Mouse (Mus musculus): ENCODE data around the gene Zpr1. TPM values are rescaled to one million over a fixed set of nuclear protein-coding genes. Genes with fewer than 3 reads are reported as not detected.
"Not testable (repeated sequence)": the region's sequence is repeated elsewhere in the genome, so short reads cannot be mapped to it uniquely, and the experiment has no call there.

The Zpr1 gene
- total RNA-seq, 1 experiment from 2014 or later: 51.2 TPM

GRCm38 (mm10) chr9:46257546-46257945, 15.3 kb upstream of the Zpr1 start:
- ATAC-seq (replicated peaks; ENCODE audit: low read depth, poor library complexity, severe bottlenecking): peak; percentile 83

- ATAC-seq (replicated peaks; ENCODE audit: low read depth, poor library complexity, severe bottlenecking): no peak
Observed at GRCm38 (mm10) chr9:46259111-46259510, 13.8 kb upstream of the Zpr1 start.

GRCm38 (mm10) chr9:46261131-46261530, 11.7 kb upstream of the Zpr1 start:
- no peak for ATAC-seq (replicated peaks; ENCODE audit: low read depth, poor library complexity, severe bottlenecking)

- no peak for ATAC-seq (replicated peaks; ENCODE audit: low read depth, poor library complexity, severe bottlenecking)
Observed at GRCm38 (mm10) chr9:46268343-46268873, 4.5 kb upstream of the Zpr1 start, which contains the start of gene Apoa5. Gene Apoa5, plus strand, starts transcription at chr9:46268633.

GRCm38 (mm10) chr9:46269125-46269524, 3.7 kb upstream of the Zpr1 start:
- ATAC-seq (replicated peaks; ENCODE audit: low read depth, poor library complexity, severe bottlenecking): no peak

- ATAC-seq (replicated peaks; ENCODE audit: low read depth, poor library complexity, severe bottlenecking): no peak
Observed at GRCm38 (mm10) chr9:46270782-46271181, 2.1 kb upstream of the Zpr1 start.

- peak; percentile 73 for ATAC-seq (replicated peaks; ENCODE audit: low read depth, poor library complexity, severe bottlenecking)
Observed at GRCm38 (mm10) chr9:46272070-46272469, 794 bp upstream of the Zpr1 start.

- ATAC-seq (replicated peaks; ENCODE audit: low read depth, poor library complexity, severe bottlenecking): no peak
Observed at GRCm38 (mm10) chr9:46274494-46274893, 1.6 kb downstream of the Zpr1 start.

- ATAC-seq (replicated peaks; ENCODE audit: low read depth, poor library complexity, severe bottlenecking): peak; percentile 97
Observed at GRCm38 (mm10) chr9:46282631-46283436, 10.0 kb downstream of the Zpr1 start, which contains the start of gene Bud13. Gene Bud13, plus strand, starts transcription at chr9:46283008.

- ATAC-seq (replicated peaks; ENCODE audit: low read depth, poor library complexity, severe bottlenecking): no peak
Observed at GRCm38 (mm10) chr9:46298381-46298780, 25.5 kb downstream of the Zpr1 start.

GRCm38 (mm10) chr9:46302142-46302541, 29.3 kb downstream of the Zpr1 start:
- peak; percentile 72 for ATAC-seq (replicated peaks; ENCODE audit: low read depth, poor library complexity, severe bottlenecking)

- ATAC-seq (replicated peaks; ENCODE audit: low read depth, poor library complexity, severe bottlenecking): no peak
Observed at GRCm38 (mm10) chr9:46309121-46309520, 36.3 kb downstream of the Zpr1 start.

- peak; percentile 97 for ATAC-seq (replicated peaks; ENCODE audit: low read depth, poor library complexity, severe bottlenecking)
Observed at GRCm38 (mm10) chr9:46314507-46314906, 41.6 kb downstream of the Zpr1 start.

GRCm38 (mm10) chr9:46314921-46315320, 42.1 kb downstream of the Zpr1 start:
- ATAC-seq (replicated peaks; ENCODE audit: low read depth, poor library complexity, severe bottlenecking): no peak

- ATAC-seq (replicated peaks; ENCODE audit: low read depth, poor library complexity, severe bottlenecking): no peak
Observed at GRCm38 (mm10) chr9:46315807-46316365, 43.0 kb downstream of the Zpr1 start.

- no peak for ATAC-seq (replicated peaks; ENCODE audit: low read depth, poor library complexity, severe bottlenecking)
Observed at GRCm38 (mm10) chr9:46316388-46316787, 43.5 kb downstream of the Zpr1 start.

- ATAC-seq (replicated peaks; ENCODE audit: low read depth, poor library complexity, severe bottlenecking): no peak
Observed at GRCm38 (mm10) chr9:46316909-46317308, 44.0 kb downstream of the Zpr1 start.

- ATAC-seq (replicated peaks; ENCODE audit: low read depth, poor library complexity, severe bottlenecking): no peak
Observed at GRCm38 (mm10) chr9:46317957-46318356, 45.1 kb downstream of the Zpr1 start.

GRCm38 (mm10) chr9:46319886-46320285, 47.0 kb downstream of the Zpr1 start, which contains the start of gene 4931429L15Rik:
Gene 4931429L15Rik, minus strand, starts transcription at chr9:46319986.
- not testable (repeated sequence) for ATAC-seq (replicated peaks; ENCODE audit: low read depth, poor library complexity, severe bottlenecking)

GRCm38 (mm10) chr9:46320461-46320860, 47.6 kb downstream of the Zpr1 start:
- no peak for ATAC-seq (replicated peaks; ENCODE audit: low read depth, poor library complexity, severe bottlenecking)
